Mouse (Mus musculus): ENCODE measurements around the gene Rfc2.

The Rfc2 gene

DNA sequence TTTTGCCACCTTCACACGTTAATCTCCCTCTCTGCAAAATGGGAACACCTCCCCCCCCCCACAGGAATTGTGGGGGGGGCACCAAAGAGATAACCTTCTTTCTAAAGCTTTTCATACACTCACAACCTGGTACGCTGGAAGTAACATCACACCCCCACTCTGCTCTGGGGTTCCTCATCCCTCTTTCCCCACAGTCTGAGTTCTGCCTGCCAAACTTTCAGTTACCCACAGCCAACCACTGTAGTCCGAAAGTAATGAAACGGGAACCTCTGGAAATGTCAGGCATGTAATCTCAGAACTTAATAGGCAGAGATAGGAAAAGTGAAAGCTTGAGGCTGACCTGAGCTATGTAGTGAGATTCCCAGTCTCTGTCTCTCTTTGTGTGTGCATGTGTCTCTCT, 13.7 kb upstream of the Rfc2 start:
- DNase-seq: no peak

DNA sequence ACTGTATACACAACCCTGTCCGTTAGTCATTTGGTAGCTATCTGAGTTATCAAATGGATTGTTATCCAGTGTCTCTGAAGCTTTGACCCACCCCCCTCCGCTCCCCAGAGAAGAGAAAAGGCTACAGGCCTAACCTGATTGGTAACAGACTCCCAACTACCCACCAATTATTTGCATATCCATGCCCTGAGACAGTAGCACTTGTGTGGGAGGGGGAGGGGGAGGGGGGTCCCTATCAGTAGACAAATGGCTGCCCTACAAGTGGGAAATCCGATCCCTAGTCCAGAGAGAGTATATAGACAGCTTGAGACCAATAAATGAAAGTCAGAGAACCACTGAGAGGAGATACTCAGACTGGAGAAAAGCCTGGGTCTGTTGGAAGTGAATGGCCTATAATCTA, 13.1 kb upstream of the Rfc2 start:
- DNase-seq: no peak

DNA sequence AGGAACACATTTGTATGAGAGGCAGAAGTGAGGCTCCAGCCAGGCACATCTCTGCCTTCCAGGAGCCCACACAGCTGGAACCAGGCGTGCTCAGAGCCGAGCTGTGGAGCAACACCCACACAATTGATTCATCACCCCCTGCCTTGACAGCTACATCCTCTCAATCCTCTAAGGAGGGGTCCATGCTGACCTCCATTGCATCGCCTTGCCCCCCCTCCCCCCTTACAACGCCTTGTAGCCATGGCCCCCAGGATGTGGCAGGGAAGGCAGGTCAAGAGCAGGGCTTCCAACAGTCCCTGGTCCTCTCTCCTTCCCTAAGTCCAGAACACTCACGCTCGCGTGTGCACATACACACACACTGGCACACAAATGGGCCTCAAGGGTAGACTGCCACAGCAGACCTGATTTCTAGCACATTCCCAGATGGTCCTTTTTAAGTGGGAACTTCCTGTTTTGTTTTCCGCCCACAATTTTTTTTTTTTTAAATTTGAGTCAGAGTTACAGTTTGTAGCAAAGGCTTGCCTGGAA, 12.1 kb upstream of the Rfc2 start:
- peak; percentile 96 for DNase-seq

DNA sequence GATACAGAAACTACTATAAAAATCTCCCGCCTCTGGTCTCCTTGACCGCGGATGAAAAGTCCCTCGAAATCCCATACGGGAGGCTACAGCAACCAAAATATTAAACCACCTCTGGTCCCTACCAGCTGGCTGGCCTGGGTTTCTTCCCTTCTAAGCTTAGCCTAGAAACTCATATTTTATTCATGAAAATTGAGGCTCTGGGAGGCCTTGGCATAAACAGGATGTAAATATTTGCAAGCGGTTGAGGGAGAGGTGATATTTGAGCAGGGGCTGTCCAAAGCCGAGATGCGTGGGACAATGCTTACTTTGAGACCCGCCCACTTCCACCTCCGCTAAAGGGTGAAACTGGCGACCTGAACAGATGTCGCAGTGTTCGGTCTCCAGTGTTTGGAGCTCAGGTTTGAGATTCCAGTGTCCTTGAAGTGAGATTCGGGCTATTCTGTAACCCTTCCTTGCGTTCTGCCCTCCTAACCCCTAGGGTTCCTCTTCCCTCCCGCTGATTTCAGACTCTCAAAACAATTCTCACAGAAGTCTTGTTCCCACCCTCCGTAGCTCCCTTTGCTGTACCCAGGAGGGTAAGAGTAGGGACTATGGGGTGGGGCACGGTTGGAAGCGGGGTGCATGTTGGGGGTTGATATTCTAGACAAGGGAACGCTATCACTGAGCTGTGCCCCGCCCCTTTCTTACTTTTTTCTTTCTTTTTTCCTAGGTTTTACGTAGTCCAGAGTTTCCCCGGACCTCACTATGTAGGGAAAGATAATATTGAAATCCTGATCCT, 9.2 kb upstream of the Rfc2 start:
- DNase-seq: peak; percentile 97

DNA sequence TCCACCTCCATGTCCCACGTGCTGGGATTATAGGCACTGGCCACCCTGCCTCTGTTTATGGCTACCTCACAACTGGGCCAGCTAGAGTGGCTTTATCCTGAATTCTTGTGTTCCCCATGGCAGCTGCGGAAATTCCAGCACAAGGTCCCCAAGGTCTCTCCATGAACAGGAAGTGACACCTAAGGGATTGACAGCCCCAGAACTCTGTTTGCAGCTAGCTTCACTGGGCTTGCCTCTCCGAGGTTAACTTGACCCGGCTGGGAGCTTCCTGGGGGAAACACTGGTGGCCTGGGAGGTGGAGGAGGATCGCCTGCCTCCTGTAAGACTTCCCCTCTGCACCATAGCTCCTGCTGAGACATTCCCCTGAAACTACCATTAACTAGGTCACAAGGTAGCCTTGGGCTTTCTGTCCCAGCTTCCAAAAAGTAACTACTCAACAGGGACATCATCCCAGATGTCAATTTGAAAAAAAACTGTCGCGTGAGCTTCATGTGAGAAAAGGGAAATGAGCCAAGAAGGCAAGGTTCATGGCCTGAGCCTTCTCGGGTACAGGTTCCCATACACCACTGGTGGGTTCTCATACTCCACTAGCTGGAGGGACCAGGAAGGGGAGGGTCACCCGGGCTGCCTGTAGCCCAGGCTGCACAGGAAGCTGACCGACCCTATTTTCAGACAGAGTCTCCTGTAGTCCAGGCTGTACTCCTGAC, 8.5 kb upstream of the Rfc2 start:
- DNase-seq: peak; percentile 97

DNA sequence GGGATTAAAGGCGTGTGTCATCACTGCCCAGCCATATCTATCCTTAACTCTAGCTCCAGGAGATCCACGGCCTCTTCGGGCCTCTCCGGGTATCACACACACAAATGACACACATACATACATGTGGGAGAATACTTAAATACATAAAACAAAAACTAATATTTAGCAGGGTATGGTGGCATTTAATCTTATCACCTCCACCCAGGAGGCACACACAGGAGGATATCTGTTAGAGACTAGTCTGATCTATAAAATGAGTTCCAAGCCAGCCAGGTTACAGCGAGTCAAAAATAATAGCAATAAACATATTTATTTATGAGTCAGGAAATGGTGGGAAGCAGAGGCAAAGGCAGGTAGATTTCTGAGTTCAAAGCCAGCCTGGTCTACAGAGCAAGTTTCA, 5.3 kb upstream of the Rfc2 start:
- DNase-seq: no peak

DNA sequence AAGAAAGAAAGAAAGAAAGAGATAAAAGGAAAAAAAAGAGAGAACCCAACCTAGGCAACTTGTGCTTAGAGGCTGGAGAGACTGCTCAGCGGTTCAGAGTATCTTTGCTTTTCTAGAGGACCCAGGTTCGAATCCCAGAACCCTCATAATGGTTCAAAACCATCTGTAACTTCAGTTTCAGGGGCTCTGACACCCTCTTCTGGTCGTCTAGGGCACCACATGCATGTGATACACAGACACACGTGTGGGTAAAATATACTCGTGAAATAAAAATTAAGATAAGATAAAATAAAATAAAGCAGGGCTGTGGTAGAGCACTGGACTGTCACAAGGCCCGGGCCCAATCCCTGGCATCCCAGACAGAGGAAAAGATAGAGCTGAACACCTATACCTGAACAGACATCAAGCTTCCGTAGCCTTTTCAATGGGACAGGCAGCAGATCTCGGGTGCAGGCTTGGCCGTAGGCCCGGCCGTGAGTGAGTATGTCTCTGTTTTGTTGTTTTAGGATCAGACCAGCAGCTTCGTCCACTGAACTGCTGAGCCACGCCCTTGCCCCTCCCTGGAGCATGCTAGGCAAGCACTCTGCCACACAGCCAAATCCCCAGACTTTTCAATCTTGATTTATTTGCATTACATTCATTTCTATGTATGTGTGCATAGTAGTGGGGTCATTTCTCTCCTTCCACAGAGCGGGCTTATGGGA, 4.5 kb upstream of the Rfc2 start:
- no peak for DNase-seq

DNA sequence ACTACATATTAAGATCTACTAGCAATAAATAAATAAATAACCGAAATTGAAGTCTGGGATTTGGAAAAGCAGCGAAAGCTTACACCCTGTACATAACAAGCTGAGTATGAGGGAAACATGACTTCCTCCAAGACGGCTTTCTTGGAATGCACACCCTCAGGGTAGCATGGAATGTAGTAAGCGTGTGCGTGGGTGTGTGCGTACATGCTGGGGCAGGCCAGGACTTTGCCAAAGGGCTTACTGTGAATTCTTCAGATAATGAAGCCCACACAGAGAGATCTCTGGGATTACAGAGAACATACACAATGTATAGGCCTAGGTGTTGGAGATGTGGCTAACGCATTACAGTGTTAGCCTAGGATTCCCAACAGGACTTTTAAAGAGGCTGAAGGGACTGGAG, 3.6 kb upstream of the Rfc2 start:
- DNase-seq: no peak

DNA sequence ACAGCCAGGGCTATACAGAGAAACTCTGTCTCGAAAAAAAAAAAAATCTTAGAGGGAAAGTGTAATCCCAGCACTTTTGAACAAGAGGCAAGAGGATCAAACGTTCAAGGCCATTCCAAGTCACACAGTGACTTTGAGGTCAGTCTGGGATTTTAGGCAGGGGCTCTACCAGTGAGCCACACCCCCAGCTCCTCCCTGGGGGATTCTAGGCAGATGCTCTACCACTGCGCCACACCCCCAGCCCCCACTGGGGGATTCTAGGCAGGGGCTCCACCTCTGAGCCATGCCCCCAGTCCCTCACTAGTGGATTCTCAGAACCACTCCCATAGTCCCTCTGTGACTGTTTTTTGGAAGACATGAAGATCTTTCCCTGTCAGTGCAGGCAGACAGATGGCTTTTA, 2.0 kb upstream of the Rfc2 start:
- DNase-seq: no peak

DNA sequence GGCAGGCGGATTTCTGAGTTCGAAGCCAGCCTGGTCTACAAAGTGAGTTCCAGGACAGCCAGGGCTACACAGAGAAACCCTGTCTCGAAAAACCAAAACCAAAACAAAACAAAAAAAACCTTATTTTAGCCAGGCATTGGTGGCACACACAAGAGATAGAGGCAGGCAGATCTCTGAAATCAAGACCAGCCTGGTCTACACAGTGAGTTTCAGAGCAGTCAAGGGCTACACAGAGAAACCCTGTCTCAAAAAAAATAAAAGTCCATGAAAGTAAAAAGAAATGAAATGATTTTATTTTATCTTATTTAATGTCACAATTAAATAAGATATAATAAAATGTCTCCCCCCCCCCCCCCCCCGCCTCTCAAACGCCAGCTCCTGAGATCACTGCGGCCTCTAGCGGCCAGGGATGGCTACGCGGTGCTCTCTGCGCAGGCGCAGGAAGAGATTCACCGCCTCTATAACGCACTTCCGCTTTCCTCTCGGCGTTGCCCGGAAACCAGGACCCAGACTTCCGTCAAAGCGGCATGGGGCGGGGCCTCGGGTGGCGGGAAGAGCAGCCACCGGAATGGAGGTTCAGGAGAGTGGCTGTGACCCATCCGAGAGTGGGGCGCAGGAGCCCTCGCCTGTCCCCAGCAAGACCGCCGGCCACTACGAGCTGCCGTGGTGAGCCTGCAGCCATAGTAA, 1.2 kb downstream of the Rfc2 start:
- peak; percentile 99 for DNase-seq

DNA sequence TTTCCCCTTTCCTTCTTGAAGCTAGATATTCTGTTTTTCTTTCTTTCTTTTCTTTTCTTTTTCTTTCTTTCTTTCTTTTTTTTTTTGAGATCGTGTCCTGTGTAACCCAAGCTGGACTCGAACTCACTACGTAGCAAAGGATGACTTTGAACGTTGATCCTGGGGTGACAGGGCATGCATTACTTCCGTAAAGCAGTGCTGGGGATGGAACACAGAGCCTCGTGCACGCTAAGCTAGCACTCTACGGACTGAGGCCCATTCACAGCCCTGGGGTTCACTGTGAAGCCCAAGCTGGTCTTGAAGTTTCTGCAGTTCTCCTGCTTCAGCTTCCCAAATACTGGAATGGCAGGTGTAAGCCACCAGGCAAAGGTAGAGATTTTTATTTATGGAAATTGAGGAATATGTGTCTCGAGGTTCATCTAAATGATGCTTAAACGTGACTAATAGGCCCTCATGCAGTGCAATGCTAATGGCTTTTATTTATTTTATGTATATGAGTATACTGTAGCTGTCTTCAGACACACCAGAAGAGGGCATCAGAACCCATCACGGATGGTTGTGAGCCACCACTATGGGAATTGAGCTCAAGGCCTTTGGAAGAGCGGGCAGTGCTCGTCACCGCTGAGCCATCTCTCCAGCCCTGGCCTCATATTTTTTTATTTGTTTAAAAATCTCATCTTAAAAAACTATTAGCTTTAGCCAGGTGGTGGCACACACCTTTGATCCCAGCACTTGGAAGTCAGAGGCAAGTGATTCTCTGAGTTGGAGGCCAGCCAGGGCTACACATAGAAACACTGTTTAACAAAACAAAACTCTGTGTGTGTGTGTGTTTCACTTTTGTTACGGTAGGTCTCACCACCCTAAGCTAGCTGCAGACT, 2.1 kb downstream of the Rfc2 start:
- no peak for DNase-seq

DNA sequence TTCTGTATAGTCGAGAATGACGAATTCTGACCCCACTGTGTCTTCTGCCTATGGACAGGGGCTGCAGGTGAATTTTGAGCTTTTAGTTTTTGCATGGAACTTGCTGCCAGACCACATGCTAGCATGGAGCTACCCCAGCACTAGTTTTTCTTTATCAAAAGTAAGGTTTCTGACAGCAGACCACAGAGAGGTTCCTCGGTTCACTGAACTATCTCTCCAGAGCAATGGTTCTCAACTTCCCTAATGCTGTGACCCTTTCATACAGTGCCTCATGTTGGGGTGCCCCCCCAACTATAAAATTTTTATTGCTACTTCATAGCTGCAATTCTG, 2.7 kb downstream of the Rfc2 start:
- no peak for DNase-seq

DNA sequence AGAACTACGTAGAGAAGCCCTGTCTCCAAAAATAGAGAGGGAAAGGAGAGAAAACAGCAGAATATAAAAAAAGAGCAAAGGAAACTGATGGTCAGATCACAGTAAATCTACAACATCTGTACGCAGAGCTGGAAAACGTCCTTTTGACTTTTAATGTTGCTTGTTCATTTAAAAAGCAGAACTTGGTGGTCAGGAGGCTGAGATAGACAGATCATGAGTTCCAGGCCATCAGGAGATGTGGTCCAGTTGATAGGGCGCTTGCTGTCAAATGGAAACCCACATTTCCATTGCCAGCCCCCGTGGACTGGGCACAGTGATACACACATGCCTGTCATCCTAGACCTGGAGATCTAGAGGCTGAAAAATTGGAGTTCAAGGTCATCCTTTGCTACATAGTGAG, 3.6 kb downstream of the Rfc2 start:
- no peak for DNase-seq

DNA sequence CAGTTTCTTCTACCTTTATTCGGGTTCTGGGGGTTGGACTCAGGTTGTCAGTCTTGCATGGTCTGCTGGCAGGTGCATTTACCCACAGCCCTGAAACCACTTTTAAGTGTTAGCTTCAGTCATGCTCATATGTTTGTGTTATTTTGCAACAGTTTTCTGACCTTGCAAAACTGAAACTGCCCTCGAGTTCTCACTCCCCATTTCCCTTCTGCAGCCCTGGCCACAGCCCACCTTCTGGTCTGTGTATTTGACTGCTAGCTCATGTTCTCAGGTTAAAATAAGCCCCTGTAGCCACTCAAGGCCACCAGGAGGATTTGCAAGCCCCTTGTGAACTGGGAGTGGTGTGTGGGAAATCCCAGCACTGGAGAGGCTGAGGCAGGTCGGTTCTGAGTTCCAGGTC, 8.7 kb downstream of the Rfc2 start:
- DNase-seq: no peak

DNA sequence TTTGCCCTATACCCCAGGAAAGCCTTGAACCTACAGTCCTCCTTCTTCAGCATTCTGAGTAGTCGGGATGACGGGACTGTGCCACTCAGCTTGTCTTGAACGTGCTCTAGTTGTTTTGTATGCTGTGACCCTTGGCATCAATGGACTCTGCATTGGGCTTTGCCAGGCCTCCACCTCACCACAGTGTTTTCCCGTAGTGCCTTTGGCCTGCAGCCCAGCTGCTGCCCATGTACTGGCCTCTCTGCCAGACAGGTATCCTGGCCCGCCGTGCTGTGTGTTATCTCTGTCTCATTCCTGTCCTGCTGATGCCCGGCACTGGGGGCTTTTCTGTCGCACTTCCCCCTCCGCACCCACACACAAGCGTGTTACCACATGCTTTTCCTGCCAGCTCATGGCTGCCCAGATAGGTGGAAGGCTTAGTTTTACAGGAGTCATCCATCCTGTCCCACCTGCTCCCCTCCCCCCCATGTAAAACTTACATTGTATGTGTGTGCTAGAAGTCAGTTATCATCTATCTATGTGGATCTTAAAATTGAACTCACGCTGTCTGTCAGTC, 10.9 kb downstream of the Rfc2 start:
- DNase-seq: peak; percentile 92

DNA sequence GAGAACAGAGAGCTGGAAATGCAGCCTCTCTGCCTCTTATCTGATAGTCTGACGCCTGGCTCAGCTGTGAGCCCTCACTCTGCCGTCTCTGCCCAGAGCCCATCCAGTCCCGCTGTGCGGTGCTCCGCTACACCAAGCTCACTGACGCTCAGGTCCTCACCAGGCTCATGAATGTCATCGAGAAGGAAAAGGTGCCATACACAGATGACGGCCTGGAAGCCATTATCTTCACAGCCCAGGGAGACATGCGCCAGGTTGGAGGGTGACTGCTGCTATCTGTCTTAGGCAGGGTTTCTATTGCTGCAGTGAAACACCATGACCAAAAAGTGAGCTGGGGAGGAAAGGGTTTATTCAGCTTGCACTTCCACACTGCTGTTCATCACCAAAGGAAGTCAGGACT, 11.9 kb downstream of the Rfc2 start:
- DNase-seq: no peak

DNA sequence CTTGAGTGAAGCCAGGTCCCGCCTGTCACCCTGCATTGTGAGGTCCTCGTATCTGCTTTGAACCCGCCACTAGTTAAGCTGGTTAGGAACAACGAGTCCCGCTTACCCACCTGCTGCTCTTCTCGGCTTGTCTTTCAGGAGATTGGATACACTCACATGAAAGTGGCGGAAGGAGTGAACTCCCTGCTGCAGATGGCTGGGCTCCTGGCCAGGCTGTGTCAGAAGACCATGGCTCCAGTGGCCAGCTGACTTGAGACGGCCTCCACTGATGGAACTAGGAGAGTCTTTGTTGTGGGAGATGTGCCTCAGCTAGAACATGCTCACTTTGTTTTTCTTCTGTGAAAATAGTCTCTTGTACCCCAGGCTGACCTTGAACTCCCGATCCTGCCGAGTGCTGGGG, 16.5 kb downstream of the Rfc2 start:
- peak; percentile 94 for DNase-seq

DNA sequence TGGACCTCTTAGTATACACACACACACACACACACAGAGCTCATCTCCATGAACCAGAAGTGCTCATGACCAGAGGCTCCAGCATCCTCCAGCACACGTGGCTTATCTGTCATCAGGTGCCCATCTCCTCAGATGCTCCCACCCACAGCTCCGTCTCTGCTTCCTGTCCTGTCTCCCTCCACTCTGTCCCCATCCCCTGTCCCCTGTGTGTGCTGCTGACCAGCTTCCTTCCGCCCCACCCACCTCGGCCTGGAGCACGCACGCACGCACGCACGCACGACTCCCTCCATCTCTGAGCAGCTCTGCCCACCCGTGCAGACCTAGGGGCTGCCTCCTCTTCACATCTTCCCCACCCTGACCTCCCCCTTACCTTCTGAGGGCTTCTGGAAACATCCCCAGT, 23.2 kb downstream of the Rfc2 start:
- peak; percentile 93 for DNase-seq

DNA sequence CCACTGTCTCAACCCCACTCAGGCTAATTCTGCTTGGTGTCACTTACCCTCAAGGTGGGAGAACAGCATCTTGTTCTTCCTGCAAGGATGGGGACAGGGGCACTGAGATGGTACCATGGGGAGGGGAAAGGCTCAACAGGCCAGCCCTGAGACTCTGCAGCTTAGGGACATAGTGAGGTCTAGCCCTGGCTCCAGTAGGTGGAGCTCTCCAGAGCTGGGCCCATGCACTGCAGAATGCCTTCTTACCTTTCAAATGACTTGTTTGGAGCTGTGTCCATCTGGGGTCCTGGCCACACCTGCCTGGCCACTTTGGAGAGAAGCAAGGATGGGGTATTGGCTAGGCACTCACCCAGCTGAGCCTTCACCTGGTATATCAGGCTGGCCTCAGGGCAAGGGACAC, 25.1 kb downstream of the Rfc2 start:
- DNase-seq: no peak

DNA sequence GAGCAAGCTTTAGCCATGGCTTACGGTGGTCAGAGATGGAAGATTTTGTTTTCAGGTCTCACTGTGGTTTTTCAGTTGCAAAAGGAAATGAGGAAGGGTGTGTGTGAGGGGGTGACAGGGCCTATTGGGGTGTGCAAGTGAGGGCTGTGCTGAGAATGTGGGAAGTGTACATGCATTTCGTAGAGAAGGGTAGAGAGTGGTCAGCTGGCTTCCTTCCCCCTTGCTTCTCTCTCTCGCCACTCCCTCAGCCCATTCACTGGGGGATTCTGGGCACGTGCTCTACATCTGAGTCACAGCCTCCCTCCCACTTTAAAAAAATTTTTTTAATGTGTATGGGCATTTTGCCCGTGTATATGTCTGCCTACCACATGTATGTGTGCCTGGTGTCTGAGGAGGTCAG, 26.0 kb downstream of the Rfc2 start:
- peak; percentile 97 for DNase-seq

DNA sequence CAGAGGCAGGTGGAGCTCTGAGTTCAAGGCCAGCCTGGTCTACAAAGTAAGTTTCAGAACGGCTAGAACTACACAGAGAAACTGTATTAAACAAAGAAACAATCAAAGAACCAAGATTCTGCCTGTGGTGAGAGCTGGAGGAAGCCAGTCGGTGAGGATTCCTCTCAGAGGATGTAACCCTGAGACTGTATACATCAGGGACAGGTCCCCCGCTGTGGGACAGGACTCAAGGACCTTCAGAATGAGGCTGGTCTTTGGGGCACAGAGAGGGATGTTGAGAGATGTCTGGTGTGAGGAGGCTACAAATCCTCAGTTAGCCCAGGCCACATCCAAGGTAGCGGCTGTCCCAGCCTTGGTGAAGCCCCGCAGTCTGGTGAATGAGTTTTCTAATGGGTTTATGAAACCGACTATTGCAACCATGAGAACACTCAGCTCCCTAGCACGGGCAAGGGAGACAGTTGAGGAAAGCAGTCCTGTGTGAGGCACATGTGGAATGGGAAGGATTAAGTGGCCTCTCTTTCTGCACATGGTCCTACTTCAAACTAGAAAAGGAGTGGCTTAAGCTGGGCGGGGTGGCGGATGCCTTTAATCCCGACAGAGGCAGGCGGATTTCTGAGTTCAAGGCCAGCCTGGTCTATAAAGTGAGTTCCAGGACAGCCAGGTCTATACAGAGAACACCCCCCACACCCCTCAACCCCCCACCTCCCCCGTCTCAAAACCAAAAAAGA, 28.9 kb downstream of the Rfc2 start:
- no peak for DNase-seq
